Mouse (Mus musculus): ENCODE results near the gene Ttc25. TPM values are rescaled to one million over a fixed set of nuclear protein-coding genes. Genes with fewer than 3 reads are reported as not detected.

The Ttc25 gene
- total and polyA plus RNA-seq, 2 experiments from 2014 or later: 1.8 to 2.2 TPM

- H3K4me2 ChIP-seq (ENCODE audit: low read depth): no peak overlapping the region
- no peaks in the 10 kb centered on the region for H3K27me3 ChIP-seq (ENCODE audit: insufficient read depth, low read length)
- DNase-seq (no peak), ATAC-seq (no peak)
- no peak overlapping the region for H3K4me3 ChIP-seq (ENCODE audit: low read depth, low read length)
- no peak for TF ChIP-seq CTCF (IDR thresholded peaks at IDR 0.05; ENCODE audit: low read depth)
- no peak overlapping the region for H3K27ac ChIP-seq (ENCODE audit: low read depth, low read length)
- no peaks in the 10 kb centered on the region for H3K9me3 ChIP-seq (ENCODE audit: low read length)
- peaks cover 88% of the 10 kb centered on the region for H3K36me3 ChIP-seq (ENCODE audit: insufficient read depth)
- no peaks in the 10 kb centered on the region for H3K4me1 ChIP-seq (ENCODE audit: insufficient read depth)
- WGBS: 95% methylated on average over 3 of the region's 3 CpGs
- H3K9ac ChIP-seq: no peak overlapping the region
Observed at GRCm38 (mm10) chr11:100585148-100585547, 39.7 kb downstream of the Ttc25 start.

DNA sequence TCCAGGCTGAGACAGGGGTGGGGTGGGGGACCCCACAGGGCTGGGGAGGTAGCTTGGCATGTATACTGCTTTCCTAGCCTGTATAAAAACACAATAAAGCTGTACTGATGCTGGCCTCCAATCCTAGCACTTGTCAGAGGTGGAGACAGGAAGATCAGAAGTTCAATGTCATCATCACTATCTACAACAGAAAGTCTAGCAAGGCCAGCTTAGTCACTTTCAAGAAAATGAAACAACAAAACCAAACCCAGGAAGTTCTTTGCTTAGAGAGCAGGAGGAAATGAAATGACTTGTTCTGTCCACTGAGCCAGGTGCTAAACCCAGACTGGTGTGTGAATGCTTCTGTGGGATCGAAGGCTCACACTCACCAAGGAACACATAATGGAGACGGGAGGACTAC lies 43.1 kb downstream of the Ttc25 start:
- H3K27me3 ChIP-seq (ENCODE audit: insufficient read depth, low read length): no peaks in the 10 kb centered on the region
- whole genome bisulfite sequencing: 91% methylated on average over 2 of the region's 2 CpGs
- H3K9me3 ChIP-seq (ENCODE audit: low read length): no peaks in the 10 kb centered on the region
- no peak overlapping the region for H3K4me3 ChIP-seq (ENCODE audit: low read depth, low read length)
- no peak overlapping the region for H3K27ac ChIP-seq (ENCODE audit: low read depth, low read length)
- no peak overlapping the region for H3K9ac ChIP-seq
- H3K4me1 ChIP-seq (ENCODE audit: insufficient read depth): no peaks in the 10 kb centered on the region
- peaks cover 94% of the 10 kb centered on the region for H3K36me3 ChIP-seq (ENCODE audit: insufficient read depth)
- DNase-seq (no peak), ATAC-seq (no peak)
- H3K4me2 ChIP-seq (ENCODE audit: low read depth): no peak overlapping the region
- no peak for TF ChIP-seq CTCF (IDR thresholded peaks at IDR 0.05; ENCODE audit: low read depth)

- Histone ChIP-seq H3K4me2 (ENCODE audit: low read depth) (no peak overlapping the region), H3K36me3 (ENCODE audit: insufficient read depth) (peaks cover 94% of the 10 kb centered on the region), H3K27me3 (ENCODE audit: insufficient read depth, low read length) (no peaks in the 10 kb centered on the region), H3K4me3 (ENCODE audit: low read depth, low read length) (no peak overlapping the region), H3K4me1 (ENCODE audit: insufficient read depth) (no peaks in the 10 kb centered on the region), H3K27ac (ENCODE audit: low read depth, low read length) (no peak overlapping the region), H3K9ac (no peak overlapping the region), H3K9me3 (ENCODE audit: low read length) (no peaks in the 10 kb centered on the region)
- ATAC-seq (no peak), DNase-seq (no peak)
- WGBS: 82% methylated on average over 11 of the region's 11 CpGs
- no peak for TF ChIP-seq CTCF (IDR thresholded peaks at IDR 0.05; ENCODE audit: low read depth)
Observed at GRCm38 (mm10) chr11:100592346-100593046, 47.1 kb downstream of the Ttc25 start.

DNA sequence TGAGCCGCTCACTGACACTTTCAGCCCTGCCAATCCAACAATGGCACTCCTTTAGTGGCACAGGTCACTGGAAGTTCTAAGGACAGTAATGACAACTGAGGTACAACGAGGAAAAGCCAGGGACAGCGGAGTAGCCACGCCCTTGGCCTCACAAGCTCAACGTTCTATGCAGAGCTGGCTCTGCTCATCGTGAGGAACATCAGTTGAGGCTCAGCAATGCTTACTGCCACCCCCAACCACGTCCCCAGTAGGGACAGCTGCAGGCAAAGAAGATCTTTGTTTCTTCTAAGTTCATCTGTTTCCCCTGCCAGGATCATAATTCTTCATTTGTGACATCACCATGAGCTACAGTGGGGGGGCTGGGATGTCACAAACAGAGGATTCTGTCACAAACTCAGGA lies 49.2 kb downstream of the Ttc25 start:
- H3K36me3 ChIP-seq (ENCODE audit: insufficient read depth): peaks cover 96% of the 10 kb centered on the region
- TF ChIP-seq CTCF (IDR thresholded peaks at IDR 0.05; ENCODE audit: low read depth): no peak
- no peaks in the 10 kb centered on the region for H3K9me3 ChIP-seq (ENCODE audit: low read length)
- DNase-seq (no peak), ATAC-seq (no peak)
- H3K27ac ChIP-seq (ENCODE audit: low read depth, low read length): no peak overlapping the region
- WGBS: 91% methylated on average over 7 of the region's 7 CpGs
- H3K4me3 ChIP-seq (ENCODE audit: low read depth, low read length): no peak overlapping the region
- H3K27me3 ChIP-seq (ENCODE audit: insufficient read depth, low read length): no peaks in the 10 kb centered on the region
- H3K9ac ChIP-seq: no peak overlapping the region
- H3K4me2 ChIP-seq (ENCODE audit: low read depth): no peak overlapping the region
- no peaks in the 10 kb centered on the region for H3K4me1 ChIP-seq (ENCODE audit: insufficient read depth)

DNA sequence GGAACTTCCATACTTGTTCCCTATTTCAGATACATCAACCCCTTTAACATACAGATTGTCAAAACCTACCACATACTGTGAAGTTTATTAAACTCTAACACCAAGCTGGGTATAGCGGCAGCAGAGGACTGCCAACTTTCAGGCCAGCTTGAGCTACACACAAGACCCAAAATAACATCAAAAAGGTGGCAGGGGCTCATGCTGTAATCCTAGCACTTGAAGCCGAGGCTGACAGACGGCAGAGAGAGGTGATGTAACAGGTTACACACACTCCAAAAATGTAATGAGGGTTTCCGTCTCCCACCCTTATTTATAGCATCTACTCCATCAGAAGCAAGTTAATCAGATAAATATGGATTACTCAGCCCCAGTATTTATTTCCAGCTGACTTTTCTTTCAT lies 50.1 kb downstream of the Ttc25 start:
- Histone ChIP-seq H3K9me3 (ENCODE audit: low read length) (no peaks in the 10 kb centered on the region), H3K27me3 (ENCODE audit: insufficient read depth, low read length) (no peaks in the 10 kb centered on the region), H3K4me1 (ENCODE audit: insufficient read depth) (no peaks in the 10 kb centered on the region), H3K27ac (ENCODE audit: low read depth, low read length) (no peak overlapping the region), H3K4me3 (ENCODE audit: low read depth, low read length) (no peak overlapping the region), H3K9ac (no peak overlapping the region), H3K4me2 (ENCODE audit: low read depth) (no peak overlapping the region), H3K36me3 (ENCODE audit: insufficient read depth) (peaks cover 93% of the 10 kb centered on the region)
- DNase-seq: no peak
- no peak for ATAC-seq
- TF ChIP-seq CTCF (IDR thresholded peaks at IDR 0.05; ENCODE audit: low read depth): no peak
- WGBS: 77% methylated on average over 4 of the region's 4 CpGs

- no peak for ATAC-seq
- Histone ChIP-seq H3K4me1 (ENCODE audit: insufficient read depth) (no peaks in the 10 kb centered on the region), H3K9ac (no peak overlapping the region), H3K27ac (ENCODE audit: low read depth, low read length) (no peak overlapping the region), H3K27me3 (ENCODE audit: insufficient read depth, low read length) (no peaks in the 10 kb centered on the region), H3K9me3 (ENCODE audit: low read length) (no peaks in the 10 kb centered on the region), H3K36me3 (ENCODE audit: insufficient read depth) (peaks cover 75% of the 10 kb centered on the region), H3K4me2 (ENCODE audit: low read depth) (no peak overlapping the region), H3K4me3 (ENCODE audit: low read depth, low read length) (no peak overlapping the region)
- TF ChIP-seq CTCF (IDR thresholded peaks at IDR 0.05; ENCODE audit: low read depth): no peak
- no peak for DNase-seq
- WGBS: 93% methylated on average over 4 of the region's 4 CpGs
Observed at GRCm38 (mm10) chr11:100598074-100598473, 52.7 kb downstream of the Ttc25 start.

- no peak for ATAC-seq
- no peak for DNase-seq
- Histone ChIP-seq H3K4me2 (ENCODE audit: low read depth) (no peak overlapping the region), H3K4me3 (ENCODE audit: low read depth, low read length) (no peak overlapping the region), H3K9me3 (ENCODE audit: low read length) (no peaks in the 10 kb centered on the region), H3K9ac (no peak overlapping the region), H3K4me1 (ENCODE audit: insufficient read depth) (peaks cover 5% of the 10 kb centered on the region; the same call in 1 of the 2 replicates), H3K27me3 (ENCODE audit: insufficient read depth, low read length) (no peaks in the 10 kb centered on the region), H3K36me3 (ENCODE audit: insufficient read depth) (peaks cover 43% of the 10 kb centered on the region), H3K27ac (ENCODE audit: low read depth, low read length) (no peak overlapping the region)
- no peak for TF ChIP-seq CTCF (IDR thresholded peaks at IDR 0.05; ENCODE audit: low read depth)
- 94% methylated on average over 3 of the region's 3 CpGs for WGBS
Observed at GRCm38 (mm10) chr11:100601372-100601771, 56.0 kb downstream of the Ttc25 start.

Measured in forebrain, postnatal 0 days (tissue).